Mouse (Mus musculus) spleen, embryonic (tissue): Measurements from ENCODE around the gene Plpp7.

Source experiments
- CTCF ChIA-PET: fragments of 350-600 bp; sonication (Branson Sonifier 250); formaldehyde crosslinking; loops from one replicate; lab custom pipeline; 2022; lab: Charles Lee

Gene Plpp7

GRCm38 (mm10) chr2:32094001-32094707 lies 1.2 kb upstream of the Plpp7 start:
- CTCF ChIA-PET: interaction anchor here (0.9 kb wide), 1 partner anchor 12 kb away, joined by 3 read pairs; no protein-coding TSS in a partner anchor

GRCm38 (mm10) chr2:32096122-32096420 lies 743 bp downstream of the Plpp7 start:
- CTCF ChIA-PET: no interaction called here

GRCm38 (mm10) chr2:32102944-32103343 lies 7.6 kb downstream of the Plpp7 start:
- CTCF ChIA-PET: no interaction called here

GRCm38 (mm10) chr2:32103557-32103956 lies 8.2 kb downstream of the Plpp7 start:
- CTCF ChIA-PET: no interaction called here

- CTCF ChIA-PET: no interaction called here
These were observed 8.8 kb downstream of the Plpp7 start for GRCm38 (mm10) chr2:32104122-32104521.

GRCm38 (mm10) chr2:32105117-32105913 lies 10.0 kb downstream of the Plpp7 start:
- CTCF ChIA-PET: no interaction called here

- CTCF ChIA-PET: interaction anchor here (0.5 kb wide), 1 partner anchor 12 kb away, joined by 3 read pairs; no protein-coding TSS in a partner anchor
These were observed 10.6 kb downstream of the Plpp7 start for GRCm38 (mm10) chr2:32105930-32106329.

- CTCF ChIA-PET: interaction anchor here (0.7 kb wide), 1 partner anchor 31 kb away, joined by 11 read pairs; no protein-coding TSS in a partner anchor
These were observed 15.9 kb downstream of the Plpp7 start for GRCm38 (mm10) chr2:32111268-32111667.

GRCm38 (mm10) chr2:32112548-32112947 lies 17.2 kb downstream of the Plpp7 start:
- CTCF ChIA-PET: no interaction called here

GRCm38 (mm10) chr2:32115851-32116268 lies 20.5 kb downstream of the Plpp7 start:
- CTCF ChIA-PET: no interaction called here

- CTCF ChIA-PET: interaction anchor here (0.6 to 0.7 kb wide), 2 partner anchors 9 to 333 kb away, joined by 3 to 8 read pairs; no protein-coding TSS in a partner anchor
These were observed 24.7 kb downstream of the Plpp7 start for GRCm38 (mm10) chr2:32119802-32120750.

GRCm38 (mm10) chr2:32121150-32121549 lies 25.8 kb downstream of the Plpp7 start:
- CTCF ChIA-PET: interaction anchor here (1.3 kb wide), 1 partner anchor 9 kb away, joined by 3 read pairs; no protein-coding TSS in a partner anchor

- CTCF ChIA-PET: interaction anchor here (1.3 kb wide), 1 partner anchor 9 kb away, joined by 3 read pairs; no protein-coding TSS in a partner anchor
These were observed 26.5 kb downstream of the Plpp7 start for GRCm38 (mm10) chr2:32121785-32122184.

GRCm38 (mm10) chr2:32127653-32128535 lies 32.6 kb downstream of the Plpp7 start:
- CTCF ChIA-PET: no interaction called here

- CTCF ChIA-PET: no interaction called here
These were observed 33.2 kb downstream of the Plpp7 start for GRCm38 (mm10) chr2:32128536-32128841.

- CTCF ChIA-PET: interaction anchor here (0.5 to 1.4 kb wide), 4 partner anchors 8 to 104 kb away, joined by 3 to 31 read pairs (median 3); no protein-coding TSS in a partner anchor
These were observed 34.2 kb downstream of the Plpp7 start for GRCm38 (mm10) chr2:32129383-32130074.

- CTCF ChIA-PET: interaction anchor here (0.7 to 1.4 kb wide), 3 partner anchors 9 to 88 kb away, joined by 3 to 11 read pairs (median 3); no protein-coding TSS in a partner anchor
These were observed 35.1 kb downstream of the Plpp7 start for GRCm38 (mm10) chr2:32130435-32130834.

GRCm38 (mm10) chr2:32131205-32131834 lies 36.0 kb downstream of the Plpp7 start:
- CTCF ChIA-PET: interaction anchor here (0.7 to 1.4 kb wide), 2 partner anchors 10 to 32 kb away, joined by 3 to 7 read pairs; no protein-coding TSS in a partner anchor
